Mouse (Mus musculus) spleen, postnatal 10 days (tissue): ENCODE data around the gene Ldhc.

Experiments
- DNase-seq, 2 experiments: peaks; one replicate each; pipeline ENCODE4 v3.0.0; 2021 to 2022; ENCODE audit warnings: low spot score in 2 of 2

Gene Ldhc

GRCm38 (mm10) chr7:46918678-46919371 lies 57.8 kb downstream of the Ldhc start:
- DNase-seq = peak in 1 of 2 experiments; percentile 28

- DNase-seq = peak; percentile 88 to 94
These were observed 58.7 kb downstream of the Ldhc start, which contains the start of gene Tsg101 for GRCm38 (mm10) chr7:46919551-46920176. Tsg101 (minus strand) TSS chr7:46919969.

GRCm38 (mm10) chr7:46922075-46922474 lies 61.1 kb downstream of the Ldhc start:
- no peak for DNase-seq
